Mouse (Mus musculus): ENCODE measurements at regions not wholly inside any gene's neighbourhood (a gene's known extent, or its start where the extent isn't known, plus 50 kb on each side); places are given as distances from the start of the nearest gene placed in this dataset.
"Not testable (repeated sequence)": the region's sequence is repeated elsewhere in the genome, so short reads cannot be mapped to it uniquely, and the experiment has no call there.

GRCm38 (mm10) chr10:117470481-117470880 is 90.7 kb upstream of the Cpsf6 start:
- 91% methylated on average over 2 of the region's 2 CpGs for WGBS
- H3K4me1 ChIP-seq = peaks cover 8% of the 10 kb centered on the region
- no peaks in the 10 kb centered on the region for H3K36me3 ChIP-seq
- H3K9me3 ChIP-seq (replicated peaks) = peaks cover 11% of the 10 kb centered on the region; the same call in 1 of the 2 replicates
- H3K27ac ChIP-seq (replicated peaks) = no peak overlapping the region
- no peak overlapping the region for H3K4me3 ChIP-seq
- no peak for DNase-seq (ENCODE audit: low spot score)
- H3K27me3 ChIP-seq (ENCODE audit: low read depth, poor library complexity, severe bottlenecking) = peaks cover 27% of the 10 kb centered on the region

- no peaks in the 10 kb centered on the region for H3K36me3 ChIP-seq
- H3K4me1 ChIP-seq = peaks cover 8% of the 10 kb centered on the region
- WGBS = 92% methylated on average over 3 of the region's 3 CpGs
- H3K27me3 ChIP-seq (ENCODE audit: low read depth, poor library complexity, severe bottlenecking) = peaks cover 19% of the 10 kb centered on the region
- peaks cover 11% of the 10 kb centered on the region; the same call in 1 of the 2 replicates for H3K9me3 ChIP-seq (replicated peaks)
- no peak overlapping the region for H3K4me3 ChIP-seq
- no peak for DNase-seq (ENCODE audit: low spot score)
- no peak overlapping the region for H3K27ac ChIP-seq (replicated peaks)
These were observed 89.8 kb upstream of the Cpsf6 start for GRCm38 (mm10) chr10:117469573-117470090.

GRCm38 (mm10) chr10:117468931-117469572 is 89.2 kb upstream of the Cpsf6 start:
- H3K27ac ChIP-seq (replicated peaks) = no peak overlapping the region
- H3K9me3 ChIP-seq (replicated peaks) = peaks cover 6% of the 10 kb centered on the region; the same call in 1 of the 2 replicates
- H3K36me3 ChIP-seq = no peaks in the 10 kb centered on the region
- WGBS = 90% methylated on average over 3 of the region's 3 CpGs
- peaks cover 13% of the 10 kb centered on the region; the same call in 1 of the 2 replicates for H3K27me3 ChIP-seq (ENCODE audit: low read depth, poor library complexity, severe bottlenecking)
- peaks cover 8% of the 10 kb centered on the region for H3K4me1 ChIP-seq
- DNase-seq (ENCODE audit: low spot score) = no peak
- H3K4me3 ChIP-seq = no peak overlapping the region

GRCm38 (mm10) chr10:117468381-117468780 is 88.6 kb upstream of the Cpsf6 start:
- Histone ChIP-seq H3K9me3 (replicated peaks) (no peaks in the 10 kb centered on the region), H3K4me3 (no peak overlapping the region), H3K36me3 (no peaks in the 10 kb centered on the region), H3K27me3 (ENCODE audit: low read depth, poor library complexity, severe bottlenecking) (peaks cover 7% of the 10 kb centered on the region; the same call in 1 of the 2 replicates), H3K4me1 (peaks cover 8% of the 10 kb centered on the region), H3K27ac (replicated peaks) (no peak overlapping the region)
- DNase-seq (ENCODE audit: low spot score) = no peak
- WGBS = 83% methylated on average over 4 of the region's 4 CpGs

GRCm38 (mm10) chr10:117467161-117467560 is 87.3 kb upstream of the Cpsf6 start:
- DNase-seq (ENCODE audit: low spot score) = no peak
- Histone ChIP-seq H3K4me1 (peaks cover 4% of the 10 kb centered on the region), H3K36me3 (no peaks in the 10 kb centered on the region), H3K9me3 (replicated peaks) (no peaks in the 10 kb centered on the region), H3K27me3 (ENCODE audit: low read depth, poor library complexity, severe bottlenecking) (peaks cover 2% of the 10 kb centered on the region; the same call in 1 of the 2 replicates), H3K27ac (replicated peaks) (no peak overlapping the region), H3K4me3 (no peak overlapping the region)
- WGBS = 90% methylated on average over 8 of the region's 8 CpGs

GRCm38 (mm10) chr10:117466391-117466790 is 86.6 kb upstream of the Cpsf6 start:
- no peaks in the 10 kb centered on the region for H3K36me3 ChIP-seq
- DNase-seq (ENCODE audit: low spot score) = no peak
- no peaks in the 10 kb centered on the region for H3K9me3 ChIP-seq (replicated peaks)
- WGBS = 83% methylated on average over 3 of the region's 3 CpGs
- H3K4me1 ChIP-seq = no peaks in the 10 kb centered on the region; the same call in 1 of the 2 replicates
- H3K27me3 ChIP-seq (ENCODE audit: low read depth, poor library complexity, severe bottlenecking) = no peaks in the 10 kb centered on the region
- no peak overlapping the region for H3K27ac ChIP-seq (replicated peaks)
- H3K4me3 ChIP-seq = no peak overlapping the region

- no peaks in the 10 kb centered on the region for H3K27me3 ChIP-seq (ENCODE audit: low read depth, poor library complexity, severe bottlenecking)
- no peaks in the 10 kb centered on the region for H3K4me1 ChIP-seq
- WGBS = 83% methylated on average over 3 of the region's 3 CpGs
- H3K36me3 ChIP-seq = no peaks in the 10 kb centered on the region
- DNase-seq (ENCODE audit: low spot score) = no peak
- H3K9me3 ChIP-seq (replicated peaks) = no peaks in the 10 kb centered on the region
- no peak overlapping the region for H3K4me3 ChIP-seq
- H3K27ac ChIP-seq (replicated peaks) = no peak overlapping the region
These were observed 85.9 kb upstream of the Cpsf6 start for GRCm38 (mm10) chr10:117465671-117466250.

GRCm38 (mm10) chr10:117465058-117465660 is 85.3 kb upstream of the Cpsf6 start:
- Histone ChIP-seq H3K4me1 (no peaks in the 10 kb centered on the region), H3K4me3 (no peak overlapping the region), H3K27me3 (ENCODE audit: low read depth, poor library complexity, severe bottlenecking) (no peaks in the 10 kb centered on the region), H3K27ac (replicated peaks) (no peak overlapping the region), H3K9me3 (replicated peaks) (no peaks in the 10 kb centered on the region), H3K36me3 (no peaks in the 10 kb centered on the region)
- DNase-seq (ENCODE audit: low spot score) = no peak
- 91% methylated on average over 12 of the region's 12 CpGs for WGBS

GRCm38 (mm10) chr10:117464331-117464730 is 84.5 kb upstream of the Cpsf6 start:
- H3K27me3 ChIP-seq (ENCODE audit: low read depth, poor library complexity, severe bottlenecking); H3K4me3 ChIP-seq; H3K9me3 ChIP-seq (replicated peaks); H3K27ac ChIP-seq (replicated peaks); H3K36me3 ChIP-seq; DNase-seq (ENCODE audit: low spot score); H3K4me1 ChIP-seq: not testable (repeated sequence)

GRCm38 (mm10) chr10:117463636-117464035 is 83.8 kb upstream of the Cpsf6 start:
- DNase-seq (ENCODE audit: low spot score) = no peak
- no peaks in the 10 kb centered on the region for H3K27me3 ChIP-seq (ENCODE audit: low read depth, poor library complexity, severe bottlenecking)
- H3K36me3 ChIP-seq = no peaks in the 10 kb centered on the region
- H3K9me3 ChIP-seq (replicated peaks) = no peaks in the 10 kb centered on the region
- H3K27ac ChIP-seq (replicated peaks) = no peak overlapping the region
- H3K4me1 ChIP-seq = no peaks in the 10 kb centered on the region
- H3K4me3 ChIP-seq = no peak overlapping the region
- 95% methylated on average over 8 of the region's 8 CpGs for WGBS

GRCm38 (mm10) chr10:117462921-117463320 is 83.1 kb upstream of the Cpsf6 start:
- Histone ChIP-seq H3K36me3 (no peaks in the 10 kb centered on the region), H3K9me3 (replicated peaks) (no peaks in the 10 kb centered on the region), H3K4me1 (no peaks in the 10 kb centered on the region), H3K4me3 (no peak overlapping the region), H3K27me3 (ENCODE audit: low read depth, poor library complexity, severe bottlenecking) (no peaks in the 10 kb centered on the region), H3K27ac (replicated peaks) (no peak overlapping the region)
- DNase-seq (ENCODE audit: low spot score) = no peak
- 98% methylated on average over 4 of the region's 4 CpGs for WGBS

- no peaks in the 10 kb centered on the region for H3K4me1 ChIP-seq
- WGBS = 88% methylated on average over 11 of the region's 11 CpGs
- no peak for DNase-seq (ENCODE audit: low spot score)
- H3K9me3 ChIP-seq (replicated peaks) = no peaks in the 10 kb centered on the region
- H3K27me3 ChIP-seq (ENCODE audit: low read depth, poor library complexity, severe bottlenecking) = peaks cover 3% of the 10 kb centered on the region; the same call in 1 of the 2 replicates
- H3K36me3 ChIP-seq = no peaks in the 10 kb centered on the region
- H3K27ac ChIP-seq (replicated peaks) = no peak overlapping the region
- no peak overlapping the region for H3K4me3 ChIP-seq
These were observed 82.1 kb upstream of the Cpsf6 start for GRCm38 (mm10) chr10:117461791-117462516.

All from midbrain, embryonic 10.5 days (tissue).